Mouse (Mus musculus): ENCODE results near the gene Clec1a.
"Not testable (repeated sequence)": the region's sequence is repeated elsewhere in the genome, so short reads cannot be mapped to it uniquely, and the experiment has no call there.

The Clec1a gene

DNA sequence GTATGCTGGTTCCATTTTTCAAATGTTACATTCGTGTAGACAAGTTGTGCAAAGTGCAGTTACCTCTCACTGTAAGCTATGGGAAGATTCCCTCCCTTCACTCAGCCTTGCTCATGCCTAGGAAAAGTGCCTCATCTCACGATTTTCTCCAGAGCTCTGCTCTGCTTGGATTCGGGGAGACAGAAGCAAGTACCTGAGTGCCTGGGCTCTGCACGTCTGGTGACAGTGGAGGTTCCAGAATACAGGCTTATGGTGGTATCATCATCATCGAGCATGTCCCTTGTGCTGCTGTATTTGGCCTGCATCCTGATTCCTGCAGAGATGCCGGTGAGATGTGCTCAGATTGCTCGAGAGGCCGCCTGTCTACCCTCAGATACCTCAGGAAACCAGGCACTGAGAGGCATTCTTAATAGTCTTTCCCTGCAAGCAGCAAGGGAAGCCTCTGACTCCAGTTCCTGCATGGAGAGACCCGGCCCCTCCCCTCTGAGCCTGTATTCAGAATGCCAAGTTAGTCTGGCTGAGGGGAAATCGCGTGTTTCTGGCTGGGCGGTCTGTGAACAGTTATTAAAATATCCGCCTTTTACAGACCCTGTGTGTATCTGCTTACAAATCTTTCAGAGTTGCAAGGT lies at the start of gene Clec1a:
Gene Clec1a (minus strand): TSS at position 590 of the 629 bp plus-strand sequence.
- in situ Hi-C loops (cut with MboI, MseI) = no loop called here

- in situ Hi-C loops (cut with MboI, MseI) = not testable (repeated sequence)
These were observed 47.7 kb upstream of the Clec1a start for GRCm38 (mm10) chr6:129499516-129499915.

DNA sequence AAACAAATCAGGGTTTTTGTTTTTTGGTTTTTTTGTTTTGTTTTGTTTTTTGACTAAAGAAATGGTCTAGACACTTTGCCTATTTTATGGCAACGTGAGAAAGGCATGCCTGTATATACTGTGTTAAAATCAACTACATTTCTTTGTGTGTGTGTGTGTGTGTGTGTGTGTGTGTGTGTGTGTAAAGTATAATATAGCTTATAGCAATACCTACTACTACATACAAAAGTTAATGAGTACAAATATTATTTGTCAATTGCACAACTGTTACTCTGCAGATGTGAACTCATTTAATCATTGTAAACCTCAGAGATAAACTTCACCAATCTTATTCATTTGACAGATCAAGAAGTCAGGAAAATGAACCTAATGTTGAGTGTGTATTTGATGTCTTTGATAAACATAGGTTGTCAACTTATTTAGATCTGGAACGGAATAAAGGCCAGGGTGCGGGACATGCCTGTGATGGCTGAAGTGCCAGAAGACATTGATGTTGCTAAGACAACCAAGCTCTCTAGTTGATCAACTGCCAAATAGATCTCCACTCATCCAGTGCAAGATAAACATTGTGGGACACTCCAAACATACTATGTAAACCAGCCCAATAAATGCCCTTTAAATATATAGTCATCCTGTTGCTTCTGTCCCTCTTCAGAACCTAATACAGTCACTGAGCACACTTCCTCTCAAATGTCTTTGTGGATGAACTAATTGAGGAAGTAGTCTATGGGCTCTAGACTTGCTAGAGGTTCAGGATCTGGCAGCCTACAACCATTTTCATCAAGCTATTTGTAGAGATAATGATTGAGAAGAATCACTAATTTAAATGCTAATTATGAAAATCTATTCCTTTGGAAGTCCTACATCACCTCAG lies 45.8 kb upstream of the Clec1a start:
- in situ Hi-C loops (cut with MboI, MseI) = no loop called here

- in situ Hi-C loops (cut with MboI, MseI) = no loop called here
These were observed 43.1 kb upstream of the Clec1a start for GRCm38 (mm10) chr6:129494924-129495323.

- in situ Hi-C loops (cut with MboI, MseI) = no loop called here
These were observed 28.5 kb upstream of the Clec1a start for GRCm38 (mm10) chr6:129480089-129480958.

GRCm38 (mm10) chr6:129476404-129477126 lies 24.8 kb upstream of the Clec1a start:
- in situ Hi-C loops (cut with MboI, MseI) = no loop called here

- in situ Hi-C loops (cut with MboI, MseI) = no loop called here
These were observed 20.8 kb upstream of the Clec1a start for GRCm38 (mm10) chr6:129472627-129473026.

DNA sequence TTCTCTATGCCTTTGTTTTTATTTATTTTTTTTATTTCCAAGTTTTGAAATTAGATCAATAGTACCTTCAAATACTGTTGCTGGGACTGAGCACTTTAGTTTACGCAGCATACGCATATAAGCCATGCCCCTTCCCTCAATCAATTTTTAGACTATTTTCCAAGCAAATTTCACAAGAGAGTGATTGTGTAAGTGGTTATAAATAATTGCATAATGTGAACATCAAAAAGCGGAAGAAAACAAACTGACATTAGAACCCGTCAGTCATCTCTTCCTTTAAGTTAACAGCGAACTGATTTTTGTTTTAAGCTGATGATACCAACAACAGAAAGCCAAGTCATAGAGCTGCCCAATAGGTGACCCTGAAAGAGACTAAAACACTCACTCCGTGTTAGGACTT lies 19.6 kb upstream of the Clec1a start:
- in situ Hi-C loops (cut with MboI, MseI) = no loop called here

DNA sequence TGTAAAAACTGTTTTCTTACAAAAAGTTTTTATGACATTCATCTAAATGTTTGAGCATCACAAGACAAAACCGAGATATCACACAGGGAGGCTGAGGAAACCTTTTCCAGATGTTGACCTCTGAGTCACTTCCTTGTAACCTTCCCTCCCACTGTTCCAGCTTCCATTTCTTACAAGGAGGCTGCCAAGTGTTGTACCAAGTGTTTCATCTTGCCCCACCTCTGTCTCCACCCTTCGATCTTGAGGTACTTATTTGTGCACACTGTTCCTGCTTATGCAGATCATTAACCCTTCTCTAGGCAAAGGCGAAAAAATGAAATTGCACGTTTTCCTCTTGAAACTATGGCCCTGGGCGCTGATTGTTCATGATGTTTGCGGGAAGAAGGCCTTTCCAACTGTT lies 2.1 kb downstream of the Clec1a start:
- in situ Hi-C loops (cut with MboI, MseI) = no loop called here

GRCm38 (mm10) chr6:129438033-129438432 lies 13.8 kb downstream of the Clec1a start:
- in situ Hi-C loops (cut with MboI, MseI) = no loop called here

- in situ Hi-C loops (cut with MboI, MseI) = no loop called here
These were observed 15.8 kb downstream of the Clec1a start for GRCm38 (mm10) chr6:129436025-129436424.

- in situ Hi-C loops (cut with MboI, MseI) = no loop called here
These were observed 17.6 kb downstream of the Clec1a start for GRCm38 (mm10) chr6:129434239-129434638.

GRCm38 (mm10) chr6:129427281-129427680 lies 24.5 kb downstream of the Clec1a start:
- in situ Hi-C loops (cut with MboI, MseI) = no loop called here

- in situ Hi-C loops (cut with MboI, MseI) = no loop called here
These were observed 26.0 kb downstream of the Clec1a start for GRCm38 (mm10) chr6:129425812-129426211.

- in situ Hi-C loops (cut with MboI, MseI) = no loop called here
These were observed 26.6 kb downstream of the Clec1a start for GRCm38 (mm10) chr6:129425217-129425616.

- in situ Hi-C loops (cut with MboI, MseI) = no loop called here
These were observed 28.1 kb downstream of the Clec1a start for GRCm38 (mm10) chr6:129423734-129424072.

DNA sequence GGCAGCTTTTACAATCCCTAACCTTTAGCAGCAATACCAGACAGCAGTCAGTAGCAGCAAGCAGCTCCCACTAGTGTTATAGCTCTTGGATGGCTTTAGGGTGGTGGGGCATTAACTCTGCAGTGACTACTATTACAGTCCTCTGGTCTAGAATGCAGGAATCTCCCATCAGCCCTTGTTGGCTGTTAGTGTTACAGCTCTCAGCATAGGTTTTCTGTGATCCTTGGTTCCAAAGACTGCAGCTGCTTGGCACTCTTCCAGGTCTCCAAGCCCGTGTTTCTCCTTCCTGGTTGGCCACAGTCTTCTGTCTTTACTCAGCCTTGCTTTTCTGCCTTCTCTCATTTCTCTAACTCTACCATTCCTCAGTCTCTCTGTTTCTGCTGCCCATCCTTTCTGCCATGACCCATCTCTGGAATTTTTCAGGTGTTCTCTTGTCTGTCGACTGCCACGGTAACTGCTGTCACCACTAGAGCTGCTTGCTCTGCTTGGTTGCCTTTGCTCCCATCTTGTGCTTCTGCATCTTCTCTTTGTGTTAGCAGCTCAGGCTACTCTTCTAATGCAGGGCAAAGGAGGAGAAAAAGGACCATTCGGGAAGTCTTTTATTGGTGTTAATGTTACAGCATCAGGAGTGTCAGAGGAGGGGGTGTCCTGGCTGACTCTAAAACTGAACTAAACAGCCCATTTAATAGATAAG lies 28.6 kb downstream of the Clec1a start:
- in situ Hi-C loops (cut with MboI, MseI) = no loop called here

DNA sequence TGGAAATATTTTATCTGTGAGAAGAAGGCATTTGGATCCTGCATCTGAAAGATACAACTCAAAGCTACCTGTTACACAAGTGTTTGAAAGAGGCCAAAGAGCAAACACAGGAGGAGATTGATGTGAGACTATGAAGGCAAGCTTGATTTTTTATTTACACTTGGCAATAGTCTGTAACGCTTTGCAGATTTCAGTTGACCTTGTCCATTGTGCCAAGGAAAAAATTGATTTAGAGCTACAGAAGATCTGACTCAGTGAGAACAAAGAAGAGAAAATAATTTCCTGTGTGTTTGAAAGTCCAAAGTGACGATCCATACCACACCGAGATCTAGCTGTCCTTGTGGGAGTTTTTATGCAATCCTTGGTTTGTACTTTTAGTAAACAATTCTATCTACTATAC lies 29.5 kb downstream of the Clec1a start:
- in situ Hi-C loops (cut with MboI, MseI) = no loop called here

DNA sequence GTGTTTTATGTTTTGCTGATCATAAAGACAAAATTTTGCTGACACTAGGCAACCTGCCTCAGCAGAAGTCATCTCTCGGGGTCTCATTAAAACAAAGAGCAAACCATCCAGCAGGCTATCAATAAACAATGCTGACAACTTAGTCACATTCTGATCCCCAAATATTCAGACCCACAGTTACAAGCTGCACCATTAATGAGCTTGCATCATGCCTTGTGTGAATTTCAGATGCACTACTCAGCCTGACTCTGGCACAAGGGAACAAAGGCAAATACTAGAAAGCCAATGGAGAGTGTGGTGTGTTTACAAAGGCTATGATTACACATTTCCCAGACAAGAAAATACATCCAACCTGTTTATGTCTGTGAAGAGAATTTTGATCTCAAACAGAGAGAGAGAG lies 37.6 kb downstream of the Clec1a start:
- in situ Hi-C loops (cut with MboI, MseI) = no loop called here

DNA sequence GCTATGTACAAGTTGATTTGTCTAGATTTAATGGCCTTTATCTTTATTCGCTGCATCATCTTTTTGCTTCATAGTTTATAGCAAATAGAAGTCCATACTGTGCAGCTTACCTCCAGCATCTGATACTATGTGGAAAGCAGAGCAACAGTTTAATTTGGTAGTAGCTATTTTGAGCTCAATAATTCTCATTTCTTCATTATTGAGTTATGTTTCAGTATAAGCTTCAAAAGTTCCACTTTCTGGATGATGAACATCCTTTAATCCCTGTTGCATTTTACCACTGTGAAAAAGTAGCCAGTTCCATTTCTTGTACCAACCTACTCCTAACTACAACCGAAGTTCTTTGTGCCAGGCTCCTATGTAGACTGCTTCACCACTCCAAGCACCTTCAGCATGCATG lies 43.2 kb downstream of the Clec1a start, which contains the start of gene Clec9a:
Gene Clec9a (plus strand): TSS at position 301 of the 400 bp plus-strand sequence.
- in situ Hi-C loops (cut with MboI, MseI) = no loop called here

GRCm38 (mm10) chr6:129407324-129407723 lies 44.5 kb downstream of the Clec1a start:
- in situ Hi-C loops (cut with MboI, MseI) = no loop called here

Data from T-helper 2 cell (primary cell).